9 mouse cellular contexts compared by ENCODE assay signal in the genomic region with DNA sequence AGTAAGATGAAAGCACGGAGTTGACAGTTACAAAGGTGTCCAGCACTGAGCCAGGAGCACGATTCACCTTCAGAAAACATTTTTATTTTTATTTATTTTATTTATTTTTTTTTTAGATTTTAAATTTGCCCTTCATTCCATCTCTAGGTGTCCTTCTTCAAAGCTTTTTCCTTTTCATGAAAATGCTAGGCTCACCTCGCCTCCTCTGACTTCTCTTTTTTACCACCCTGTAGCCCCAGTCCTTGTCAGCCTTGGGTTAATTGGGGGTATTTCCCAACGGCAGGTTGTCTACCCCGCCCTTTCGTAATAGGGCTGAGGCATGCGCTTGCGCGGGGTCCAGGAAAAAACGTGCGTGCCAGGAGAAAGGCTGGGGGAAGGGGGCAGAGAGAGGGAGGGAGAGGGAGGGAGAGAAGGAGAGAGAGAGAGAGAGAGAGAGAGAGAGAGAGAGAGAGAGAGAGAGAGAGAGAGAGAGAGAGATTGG. TPM values are rescaled to one million over a fixed set of nuclear protein-coding genes. Genes with fewer than 3 reads are reported as not detected.
DNase-seq lines count a peak whose midpoint lies in the region; ATAC-seq and TF ChIP-seq lines count a peak whose summit lies in the region.
"Had no signal": no experiment of that assay in that cellular context is flagged by ENCODE, and none has a peak within 500 bp of the region (broad histone marks: within the 10 kb centered on the region; RNA-seq: fewer than 3 reads in every experiment).

No protein-coding gene starts in this region.

- no peak for DNase-seq in liver, embryonic 11.5 days (ENCODE audit: low spot score)
- DNase-seq in liver, result no peak
- DNase-seq in cerebellum, postnatal 10 days, result peak; percentile 86 to 90
- no peak for DNase-seq in heart, postnatal 0 days (ENCODE audit: low spot score)
- no peak for DNase-seq in midbrain, embryonic 10.5 days (ENCODE audit: low spot score)
- DNase-seq in thymus, postnatal 4 days, result no peak
- no peak for DNase-seq in urinary bladder, postnatal 10 days (ENCODE audit: low spot score)
- no peak for DNase-seq in urinary bladder, postnatal 4 days (ENCODE audit: low spot score in 2 of 2)

- no peak for ATAC-seq in liver, embryonic 11.5 days (replicated peaks; ENCODE audit: low FRiP score)
- ATAC-seq in heart, postnatal 0 days (ENCODE audit: insufficient read depth, low read depth), result no peak

- H3K4me2 ChIP-seq in liver, embryonic 11.5 days, result peak overlapping the region; percentile 48
- H3K4me2 ChIP-seq in heart, postnatal 0 days (ENCODE audit: low read depth, low read length), result peak overlapping the region; percentile 61

- H3K27me3 ChIP-seq in liver, embryonic 11.5 days (replicated peaks; ENCODE audit: control insufficient read depth, insufficient read depth, low read length), result peaks cover 81% of the 10 kb centered on the region
- peaks cover 9% of the 10 kb centered on the region for H3K27me3 ChIP-seq in heart, postnatal 0 days (ENCODE audit: control insufficient read depth, insufficient read depth, low read length)
- H3K27me3 ChIP-seq in midbrain, embryonic 10.5 days (ENCODE audit: low read depth, poor library complexity, severe bottlenecking), result peaks cover 89% of the 10 kb centered on the region

- H3K4me1 ChIP-seq in liver, embryonic 11.5 days (replicated peaks; ENCODE audit: control insufficient read depth, insufficient read depth, low read length), result peaks cover 30% of the 10 kb centered on the region
- peaks cover 26% of the 10 kb centered on the region for H3K4me1 ChIP-seq in heart, postnatal 0 days (ENCODE audit: control insufficient read depth, insufficient read depth)
- peaks cover 80% of the 10 kb centered on the region for H3K4me1 ChIP-seq in midbrain, embryonic 10.5 days

- TF ChIP-seq EP300 in heart, postnatal 0 days (IDR thresholded peaks at IDR 0.05; ENCODE audit: low read depth), result no peak

- no peak overlapping the region for H3K27ac ChIP-seq in liver, embryonic 11.5 days (ENCODE audit: low read depth, low read length)
- no peak overlapping the region for H3K27ac ChIP-seq in heart, postnatal 0 days (ENCODE audit: low read depth)
- H3K27ac ChIP-seq in midbrain, embryonic 10.5 days (replicated peaks), result no peak overlapping the region; the same call in 1 of the 2 replicates
- H3K27ac ChIP-seq: macrophage had no signal

- no peak overlapping the region for H3K9ac ChIP-seq in liver, embryonic 11.5 days (ENCODE audit: low read depth, low read length)
- H3K9ac ChIP-seq in heart, postnatal 0 days (replicated peaks; ENCODE audit: low read depth, low read length), result no peak overlapping the region

- 16% methylated on average over 11 of the region's 11 CpGs for WGBS in liver, embryonic 11.5 days
- 15% methylated on average over 11 of the region's 11 CpGs for WGBS in heart, postnatal 0 days
- WGBS in midbrain, embryonic 10.5 days, result 10% methylated on average over 11 of the region's 11 CpGs

- H3K9me3 ChIP-seq in liver, embryonic 11.5 days (ENCODE audit: control insufficient read depth, low read length), result no peaks in the 10 kb centered on the region
- H3K9me3 ChIP-seq in heart, postnatal 0 days (replicated peaks; ENCODE audit: control insufficient read depth, low read length), result no peaks in the 10 kb centered on the region
- H3K9me3 ChIP-seq in midbrain, embryonic 10.5 days (replicated peaks), result no peaks in the 10 kb centered on the region

- H3K36me3 ChIP-seq in liver, embryonic 11.5 days (ENCODE audit: control insufficient read depth, insufficient read depth, low read length), result no peaks in the 10 kb centered on the region
- no peaks in the 10 kb centered on the region for H3K36me3 ChIP-seq in heart, postnatal 0 days (replicated peaks; ENCODE audit: control insufficient read depth, insufficient read depth, low read length)
- no peaks in the 10 kb centered on the region for H3K36me3 ChIP-seq in midbrain, embryonic 10.5 days

- TF ChIP-seq CTCF in heart, postnatal 0 days (IDR thresholded peaks at IDR 0.05; ENCODE audit: low read depth), result no peak

- peak overlapping the region; percentile 31 for H3K4me3 ChIP-seq in liver, embryonic 11.5 days (ENCODE audit: low read depth, low read length)
- peak overlapping the region; percentile 28 for H3K4me3 ChIP-seq in heart, postnatal 0 days (ENCODE audit: low read depth, low read length)
- peak overlapping the region; percentile 48 for H3K4me3 ChIP-seq in midbrain, embryonic 10.5 days

RNA-seq across cellular contexts. Expression of a gene that starts 0.4 kb away (rescaled TPM):
- polyA plus RNA-seq in liver, embryonic 11.5 days (2014; fragmentation: Nextera tagmentation; extraction: Ambion mirVana), result 0.10 TPM in 1 of 2 replicates, not detected in the other
- 0.19 TPM in 1 of 2 replicates, not detected in the other for total RNA-seq in heart, postnatal 0 days (2014; rRNA removed; ENCODE audit: low replicate concordance)
- polyA plus RNA-seq in heart, postnatal 0 days (2015; fragmentation: Nextera tagmentation; extraction: Ambion mirVana), result 0.31 and 0.52 TPM in 2 replicates
- 0.17 and 0.20 TPM in 2 replicates for polyA plus RNA-seq in midbrain, embryonic 10.5 days (2016; fragmentation: Nextera tagmentation; extraction: Ambion mirVana)
- polyA plus RNA-seq: macrophage had no signal

RNA-seq across cellular contexts. Expression of a gene that starts 4.5 kb away (rescaled TPM):
- polyA plus RNA-seq in liver, embryonic 11.5 days (2014; fragmentation: Nextera tagmentation; extraction: Ambion mirVana), result 3.4 and 3.8 TPM in 2 replicates
- total RNA-seq in heart, postnatal 0 days (2014; rRNA removed; ENCODE audit: low replicate concordance), result 22.0 and 23.2 TPM in 2 replicates
- 9.5 and 10.6 TPM in 2 replicates for polyA plus RNA-seq in heart, postnatal 0 days (2015; fragmentation: Nextera tagmentation; extraction: Ambion mirVana)
- 4.5 and 5.6 TPM in 2 replicates for polyA plus RNA-seq in midbrain, embryonic 10.5 days (2016; fragmentation: Nextera tagmentation; extraction: Ambion mirVana)

RNA-seq across cellular contexts. Expression of a gene that starts 5.4 kb away (rescaled TPM):
- 0.34 and 0.40 TPM in 2 replicates for polyA plus RNA-seq in liver, embryonic 11.5 days (2014; fragmentation: Nextera tagmentation; extraction: Ambion mirVana)
- 0.54 and 1.4 TPM in 2 replicates for total RNA-seq in heart, postnatal 0 days (2014; rRNA removed; ENCODE audit: low replicate concordance)
- 0.20 and 0.21 TPM in 2 replicates for polyA plus RNA-seq in heart, postnatal 0 days (2015; fragmentation: Nextera tagmentation; extraction: Ambion mirVana)
- polyA plus RNA-seq in midbrain, embryonic 10.5 days (2016; fragmentation: Nextera tagmentation; extraction: Ambion mirVana), result 0.28 and 0.43 TPM in 2 replicates

RNA-seq across cellular contexts. Expression of a gene that starts 20.0 kb away (rescaled TPM):
- 1.3 and 1.8 TPM in 2 replicates for polyA plus RNA-seq in liver, embryonic 11.5 days (2014; fragmentation: Nextera tagmentation; extraction: Ambion mirVana)
- 0.08 TPM in 1 of 2 replicates, not detected in the other for total RNA-seq in heart, postnatal 0 days (2014; rRNA removed; ENCODE audit: low replicate concordance)
- polyA plus RNA-seq in heart, postnatal 0 days (2015; fragmentation: Nextera tagmentation; extraction: Ambion mirVana), result 1.8 and 2.1 TPM in 2 replicates
- polyA plus RNA-seq in midbrain, embryonic 10.5 days (2016; fragmentation: Nextera tagmentation; extraction: Ambion mirVana), result 2.1 and 3.9 TPM in 2 replicates

RNA-seq across cellular contexts. Expression of a gene that starts 50.6 kb away (rescaled TPM):
- polyA plus RNA-seq in liver, embryonic 11.5 days (2014; fragmentation: Nextera tagmentation; extraction: Ambion mirVana), result 11.8 and 12.4 TPM in 2 replicates
- total RNA-seq in heart, postnatal 0 days (2014; rRNA removed; ENCODE audit: low replicate concordance), result 12.0 and 16.4 TPM in 2 replicates
- polyA plus RNA-seq in heart, postnatal 0 days (2015; fragmentation: Nextera tagmentation; extraction: Ambion mirVana), result 12.1 and 13.1 TPM in 2 replicates
- 11.1 and 11.2 TPM in 2 replicates for polyA plus RNA-seq in midbrain, embryonic 10.5 days (2016; fragmentation: Nextera tagmentation; extraction: Ambion mirVana)

Comparison
In these comparisons a context has a peak if more than half of its experiments do, and no peak if none do; other contexts are left out.
1. DNase-seq: peak in cerebellum, postnatal 10 days (2 of 2); none in liver, embryonic 11.5 days (single experiment), liver (single experiment), heart, postnatal 0 days (single experiment), midbrain, embryonic 10.5 days (single experiment), thymus, postnatal 4 days (single experiment), urinary bladder, postnatal 10 days (single experiment) and urinary bladder, postnatal 4 days (0 of 2).
2. Peak in every context shown above with its lines, with median percentiles within 50 percentile points of each other: H3K4me3 ChIP-seq.